Mouse (Mus musculus): ENCODE results near the gene Reep6. TPM values are rescaled to one million over a fixed set of nuclear protein-coding genes. Genes with fewer than 3 reads are reported as not detected.

Gene Reep6
- polyA plus RNA-seq, 1 experiment from 2014 or later, result 5.2 TPM

DNA sequence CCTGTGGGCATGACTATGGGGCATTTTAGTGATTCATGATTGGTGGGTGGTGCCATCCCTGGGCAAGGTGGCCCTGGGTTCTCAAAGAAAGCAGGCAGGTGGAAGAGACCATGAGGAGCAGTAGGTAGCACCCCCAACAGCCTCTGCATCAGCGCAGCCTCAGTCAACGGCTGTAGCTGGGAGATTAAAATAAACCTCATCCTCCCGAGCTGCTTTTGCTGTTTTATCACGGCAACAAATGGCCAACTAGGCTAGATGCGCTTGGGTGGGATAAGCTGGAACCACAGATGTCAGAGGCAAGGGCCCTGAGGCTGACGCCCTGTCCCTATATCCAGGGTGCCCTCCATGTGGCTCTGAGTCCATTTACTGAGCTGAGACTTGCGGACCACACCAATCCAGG lies 55.0 kb downstream of the Reep6 start:
- peaks cover 37% of the 10 kb centered on the region for H3K4me1 ChIP-seq (ENCODE audit: control insufficient read depth, insufficient read depth, low read length)

DNA sequence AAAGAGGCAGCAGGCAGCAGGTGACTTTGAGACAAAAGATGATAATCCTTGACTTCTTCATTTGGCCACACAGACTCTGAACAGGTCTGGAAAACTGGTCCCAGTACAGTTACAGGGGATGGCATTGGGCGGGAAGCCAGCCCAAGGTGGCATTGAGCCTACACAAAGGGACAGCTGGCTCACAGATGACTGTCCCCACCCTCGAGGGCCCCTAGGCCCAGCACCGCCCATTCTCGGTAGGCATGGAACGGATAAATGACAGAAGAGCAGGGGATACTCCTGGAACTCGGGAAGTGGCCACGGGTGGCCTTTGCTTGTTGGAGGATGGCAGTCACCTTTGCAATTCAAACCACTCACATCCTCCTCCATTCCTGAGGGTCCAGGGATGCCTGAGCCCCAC lies 55.6 kb downstream of the Reep6 start:
- peak overlapping the region; percentile 90 for H3K4me2 ChIP-seq (ENCODE audit: low read depth, severe bottlenecking)
- DNase-seq (ENCODE audit: low spot score) (no peak), ATAC-seq (ENCODE audit: insufficient number of reproducible peaks, low FRiP score, low TSS enrichment, low read depth) (no peak)
- H3K4me3 ChIP-seq (ENCODE audit: low read depth, low read length), result peak overlapping the region; percentile 99
- H3K36me3 ChIP-seq (ENCODE audit: control insufficient read depth, insufficient read depth, low read length), result peaks cover 23% of the 10 kb centered on the region
- no peaks in the 10 kb centered on the region for H3K9me3 ChIP-seq (ENCODE audit: control insufficient read depth, low read length)
- H3K4me1 ChIP-seq (ENCODE audit: control insufficient read depth, insufficient read depth, low read length), result peaks cover 37% of the 10 kb centered on the region
- H3K9ac ChIP-seq (ENCODE audit: low read length), result peak overlapping the region; percentile 96
- 39% methylated on average over 7 of the region's 7 CpGs for WGBS
- no peaks in the 10 kb centered on the region for H3K27me3 ChIP-seq (ENCODE audit: control insufficient read depth, insufficient read depth, low read length)
- H3K27ac ChIP-seq (replicated peaks; ENCODE audit: low read depth, low read length), result peak overlapping the region; percentile 78; the same call in 1 of the 2 replicates

More for the DNA sequence above, 55.0 kb downstream of the Reep6 start:
- no peaks in the 10 kb centered on the region for H3K27me3 ChIP-seq (ENCODE audit: control insufficient read depth, insufficient read depth, low read length)
- peak overlapping the region; percentile 90 for H3K4me2 ChIP-seq (ENCODE audit: low read depth, severe bottlenecking)
- no peaks in the 10 kb centered on the region for H3K9me3 ChIP-seq (ENCODE audit: control insufficient read depth, low read length)
- ATAC-seq (ENCODE audit: insufficient number of reproducible peaks, low FRiP score, low TSS enrichment, low read depth), result no peak
- WGBS, result 87% methylated on average over 7 of the region's 7 CpGs
- H3K9ac ChIP-seq (ENCODE audit: low read length), result peak overlapping the region; percentile 96
- H3K36me3 ChIP-seq (ENCODE audit: control insufficient read depth, insufficient read depth, low read length), result peaks cover 25% of the 10 kb centered on the region
- H3K4me3 ChIP-seq (ENCODE audit: low read depth, low read length), result peak overlapping the region; percentile 99
- H3K27ac ChIP-seq (replicated peaks; ENCODE audit: low read depth, low read length), result no peak overlapping the region
- no peak for DNase-seq (ENCODE audit: low spot score)

Small RNA genes within 50 kb of the gene (microRNA-seq; reads per million reads assigned to microRNA genes)
- not detected for gene Gm22721

Other genes starting within 250 kb of the Reep6 start
- 8.1 and 10.8 TPM in 2 replicates for gene Sbno2, start 224.4 kb upstream of the Reep6 start, polyA plus RNA-seq (2014; fragmentation: Nextera tagmentation; extraction: Ambion mirVana)
- 23.6 and 27.1 TPM in 2 replicates for gene Stk11, start 214.2 kb upstream of the Reep6 start, polyA plus RNA-seq (2014; fragmentation: Nextera tagmentation; extraction: Ambion mirVana)
- gene Atp5d, start 191.3 kb upstream of the Reep6 start, polyA plus RNA-seq (2014; fragmentation: Nextera tagmentation; extraction: Ambion mirVana), result 416 and 426 TPM in 2 replicates
- gene Cbarp, start 189.1 kb upstream of the Reep6 start, polyA plus RNA-seq (2014; fragmentation: Nextera tagmentation; extraction: Ambion mirVana), result 4.7 and 6.5 TPM in 2 replicates
- gene Midn, start 181.7 kb upstream of the Reep6 start, polyA plus RNA-seq (2014; fragmentation: Nextera tagmentation; extraction: Ambion mirVana), result 59.3 and 60.9 TPM in 2 replicates
- gene Cirbp, start 164.0 kb upstream of the Reep6 start, polyA plus RNA-seq (2014; fragmentation: Nextera tagmentation; extraction: Ambion mirVana), result 67.9 and 68.1 TPM in 2 replicates
- gene 1600002K03Rik, start 157.0 kb upstream of the Reep6 start, polyA plus RNA-seq (2014; fragmentation: Nextera tagmentation; extraction: Ambion mirVana), result 5.9 and 7.2 TPM in 2 replicates
- 51.3 and 54.8 TPM in 2 replicates for gene Efna2, start 150.5 kb upstream of the Reep6 start, polyA plus RNA-seq (2014; fragmentation: Nextera tagmentation; extraction: Ambion mirVana)
- gene Mum1, start 103.5 kb upstream of the Reep6 start, polyA plus RNA-seq (2014; fragmentation: Nextera tagmentation; extraction: Ambion mirVana), result 84.6 and 87.1 TPM in 2 replicates
- gene Ndufs7, start 80.8 kb upstream of the Reep6 start, polyA plus RNA-seq (2014; fragmentation: Nextera tagmentation; extraction: Ambion mirVana), result 266 and 281 TPM in 2 replicates
- 18.9 and 20.1 TPM in 2 replicates for gene Gamt, start 68.9 kb upstream of the Reep6 start, polyA plus RNA-seq (2014; fragmentation: Nextera tagmentation; extraction: Ambion mirVana)
- 51.7 and 55.6 TPM in 2 replicates for gene Dazap1, start 68.5 kb upstream of the Reep6 start, polyA plus RNA-seq (2014; fragmentation: Nextera tagmentation; extraction: Ambion mirVana)
- 1,071 TPM in 2 replicates for gene Rps15, start 37.5 kb upstream of the Reep6 start, polyA plus RNA-seq (2014; fragmentation: Nextera tagmentation; extraction: Ambion mirVana)
- 4.5 and 5.0 TPM in 2 replicates for gene Apc2, start 34.0 kb upstream of the Reep6 start, polyA plus RNA-seq (2014; fragmentation: Nextera tagmentation; extraction: Ambion mirVana)
- gene 2310011J03Rik, start 9.4 kb upstream of the Reep6 start, polyA plus RNA-seq (2014; fragmentation: Nextera tagmentation; extraction: Ambion mirVana), result 38.1 and 45.0 TPM in 2 replicates
- 4.4 and 5.3 TPM in 2 replicates for gene Pcsk4, start 455 bp upstream of the Reep6 start, polyA plus RNA-seq (2014; fragmentation: Nextera tagmentation; extraction: Ambion mirVana)
- 0.28 and 0.41 TPM in 2 replicates for gene Adamtsl5, start 18.5 kb downstream of the Reep6 start, polyA plus RNA-seq (2014; fragmentation: Nextera tagmentation; extraction: Ambion mirVana)
- 0.49 and 0.61 TPM in 2 replicates for gene Plk5, start 26.5 kb downstream of the Reep6 start, polyA plus RNA-seq (2014; fragmentation: Nextera tagmentation; extraction: Ambion mirVana)
- gene Mex3d, start 57.7 kb downstream of the Reep6 start, polyA plus RNA-seq (2014; fragmentation: Nextera tagmentation; extraction: Ambion mirVana), result 9.8 and 10.4 TPM in 2 replicates
- gene Mbd3, start 69.6 kb downstream of the Reep6 start, polyA plus RNA-seq (2014; fragmentation: Nextera tagmentation; extraction: Ambion mirVana), result 302 and 337 TPM in 2 replicates
- gene Uqcr11, start 76.9 kb downstream of the Reep6 start, polyA plus RNA-seq (2014; fragmentation: Nextera tagmentation; extraction: Ambion mirVana), result 527 and 533 TPM in 2 replicates
- 232 and 248 TPM in 2 replicates for gene Tcf3, start 103.7 kb downstream of the Reep6 start, polyA plus RNA-seq (2014; fragmentation: Nextera tagmentation; extraction: Ambion mirVana)
- not detected in 2 replicates for gene Onecut3, start 164.9 kb downstream of the Reep6 start, polyA plus RNA-seq (2014; fragmentation: Nextera tagmentation; extraction: Ambion mirVana)
- gene Atp8b3, start 209.2 kb downstream of the Reep6 start, polyA plus RNA-seq (2014; fragmentation: Nextera tagmentation; extraction: Ambion mirVana), result 0.37 and 0.48 TPM in 2 replicates
- 27.2 and 32.6 TPM in 2 replicates for gene Rexo1, start 231.6 kb downstream of the Reep6 start, polyA plus RNA-seq (2014; fragmentation: Nextera tagmentation; extraction: Ambion mirVana)
- gene Klf16, start 247.4 kb downstream of the Reep6 start, polyA plus RNA-seq (2014; fragmentation: Nextera tagmentation; extraction: Ambion mirVana), result 5.7 and 6.6 TPM in 2 replicates